Mouse (Mus musculus) lung, postnatal 4 days (tissue): ENCODE results near the gene Tmem165.

Experiments used
- DNase-seq, 2 experiments: peaks; one replicate each; pipeline ENCODE4 v3.0.0; 2021

Gene Tmem165

GRCm38 (mm10) chr5:76176411-76176810 lies 7.3 kb upstream of the Tmem165 start:
- DNase-seq: no peak

- DNase-seq: peak in 1 of 2 experiments; percentile 32
Measured at GRCm38 (mm10) chr5:76176841-76177240, 6.8 kb upstream of the Tmem165 start.

GRCm38 (mm10) chr5:76177664-76178063 lies 6.0 kb upstream of the Tmem165 start:
- DNase-seq: no peak

- DNase-seq: no peak
Measured at GRCm38 (mm10) chr5:76179171-76179570, 4.5 kb upstream of the Tmem165 start.

- DNase-seq: no peak
Measured at GRCm38 (mm10) chr5:76179791-76180190, 3.9 kb upstream of the Tmem165 start.

- DNase-seq: peak in 1 of 2 experiments; percentile 25
Measured at GRCm38 (mm10) chr5:76182326-76182725, 1.4 kb upstream of the Tmem165 start.

- no peak for DNase-seq
Measured at GRCm38 (mm10) chr5:76183043-76183749, 484 bp upstream of the Tmem165 start.

- DNase-seq: peak; percentile 84 to 89
Measured at GRCm38 (mm10) chr5:76184286-76185080, 803 bp downstream of the Tmem165 start.

GRCm38 (mm10) chr5:76187885-76188284 lies 4.2 kb downstream of the Tmem165 start:
- DNase-seq: no peak

GRCm38 (mm10) chr5:76190609-76191008 lies 6.9 kb downstream of the Tmem165 start:
- DNase-seq: no peak

- DNase-seq: no peak
Measured at GRCm38 (mm10) chr5:76193075-76193474, 9.4 kb downstream of the Tmem165 start.

GRCm38 (mm10) chr5:76194377-76194945 lies 10.8 kb downstream of the Tmem165 start:
- DNase-seq: peak; percentile 35 to 39

GRCm38 (mm10) chr5:76199346-76199745 lies 15.7 kb downstream of the Tmem165 start:
- DNase-seq: no peak

GRCm38 (mm10) chr5:76203171-76203570 lies 19.5 kb downstream of the Tmem165 start:
- DNase-seq: no peak

GRCm38 (mm10) chr5:76205886-76206285 lies 22.2 kb downstream of the Tmem165 start:
- no peak for DNase-seq

GRCm38 (mm10) chr5:76208066-76208465 lies 24.4 kb downstream of the Tmem165 start:
- DNase-seq: no peak

GRCm38 (mm10) chr5:76216691-76217090 lies 33.0 kb downstream of the Tmem165 start:
- DNase-seq: no peak

GRCm38 (mm10) chr5:76231171-76231855 lies 47.6 kb downstream of the Tmem165 start:
- DNase-seq: no peak

GRCm38 (mm10) chr5:76243274-76243673 lies 59.6 kb downstream of the Tmem165 start:
- no peak for DNase-seq

- DNase-seq: no peak
Measured at GRCm38 (mm10) chr5:76243929-76244328, 60.2 kb downstream of the Tmem165 start.

- DNase-seq: no peak
Measured at GRCm38 (mm10) chr5:76244430-76244829, 60.8 kb downstream of the Tmem165 start.

- DNase-seq: no peak
Measured at GRCm38 (mm10) chr5:76245419-76245818, 61.7 kb downstream of the Tmem165 start.

GRCm38 (mm10) chr5:76246539-76246938 lies 62.9 kb downstream of the Tmem165 start:
- DNase-seq: no peak
